Mouse (Mus musculus) gastrocnemius, postnatal 4 days (tissue): Measurements from ENCODE around the gene Gm13889. TPM values are rescaled to one million over a fixed set of nuclear protein-coding genes. Genes with fewer than 3 reads are reported as not detected.
A peak's percentile ranks its signal among the peaks of the same experiment; 100 is the strongest.

Source experiments
- DNase-seq, 2 experiments: peaks; one replicate each; pipeline ENCODE4 v3.0.0; 2021 to 2022; ENCODE audit warnings: low spot score in 2 of 2, mixed read lengths in 2 of 2
- total RNA-seq, 2 experiments: library from RNA; stranded (reverse); gene quantifications; 2 replicates each; pipeline ENCODE4 v1.2.3; 2021

The Gm13889 gene
- total RNA-seq, 2 experiments from 2014 or later = 29.8 to 35.1 TPM

DNA sequence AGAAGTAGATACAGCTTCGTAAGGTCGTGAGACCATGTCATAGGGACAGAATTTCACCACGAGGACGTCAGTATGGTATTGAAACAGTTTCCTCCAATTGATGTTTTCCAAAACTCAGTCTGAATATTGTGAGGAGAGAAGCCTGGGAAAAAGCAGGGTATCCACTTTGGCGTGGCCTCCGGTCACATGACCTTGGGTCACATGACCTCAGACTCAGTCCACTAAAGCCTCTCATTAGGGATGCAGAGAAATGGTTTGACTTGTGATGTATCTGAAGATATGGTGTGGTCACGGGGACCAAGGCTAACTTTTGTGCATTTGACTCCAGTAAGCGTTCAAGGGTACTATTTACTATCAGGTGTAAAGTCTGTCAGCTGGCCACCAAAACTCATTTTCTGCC lies 2.3 kb upstream of the Gm13889 start:
- no peak for DNase-seq

DNA sequence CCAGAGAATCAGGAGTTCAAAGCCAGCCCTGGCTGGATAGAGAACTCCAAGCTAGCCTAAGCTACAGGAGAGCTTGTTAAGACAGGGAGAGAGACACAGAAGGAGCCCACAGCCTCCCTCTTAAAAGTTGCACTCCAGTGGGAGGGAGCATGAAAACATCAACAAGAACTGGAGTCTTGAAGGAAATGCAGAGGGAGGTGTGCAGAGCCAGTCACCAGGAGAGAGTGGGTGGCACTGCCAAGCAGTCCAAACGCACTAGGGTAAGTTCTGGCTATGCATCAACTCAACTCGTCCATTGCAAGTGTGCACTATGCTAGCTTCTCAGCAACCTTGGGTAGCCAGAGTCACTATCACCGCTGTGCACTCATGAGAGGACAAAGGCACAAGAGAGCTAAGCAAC lies 1.2 kb upstream of the Gm13889 start:
- no peak for DNase-seq

DNA sequence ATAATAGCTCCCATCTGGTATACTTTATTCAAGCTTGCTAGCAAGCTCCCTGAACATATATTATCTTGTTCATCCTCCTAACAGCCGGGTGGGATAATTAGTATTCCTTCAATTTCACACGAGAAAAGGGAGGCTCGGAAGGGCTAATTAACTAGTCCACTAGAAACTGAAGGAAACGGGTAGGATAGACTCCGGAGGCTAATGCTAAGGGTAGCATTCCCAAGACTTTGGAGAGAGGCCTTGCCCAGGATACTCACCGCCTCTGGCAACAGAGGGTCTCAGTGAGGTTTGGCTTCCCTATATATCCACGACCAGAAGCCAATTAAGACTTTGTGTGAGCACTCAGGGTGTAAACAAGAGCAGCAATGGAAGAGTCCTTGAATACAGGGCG lies 779 bp upstream of the Gm13889 start:
- DNase-seq = no peak

DNA sequence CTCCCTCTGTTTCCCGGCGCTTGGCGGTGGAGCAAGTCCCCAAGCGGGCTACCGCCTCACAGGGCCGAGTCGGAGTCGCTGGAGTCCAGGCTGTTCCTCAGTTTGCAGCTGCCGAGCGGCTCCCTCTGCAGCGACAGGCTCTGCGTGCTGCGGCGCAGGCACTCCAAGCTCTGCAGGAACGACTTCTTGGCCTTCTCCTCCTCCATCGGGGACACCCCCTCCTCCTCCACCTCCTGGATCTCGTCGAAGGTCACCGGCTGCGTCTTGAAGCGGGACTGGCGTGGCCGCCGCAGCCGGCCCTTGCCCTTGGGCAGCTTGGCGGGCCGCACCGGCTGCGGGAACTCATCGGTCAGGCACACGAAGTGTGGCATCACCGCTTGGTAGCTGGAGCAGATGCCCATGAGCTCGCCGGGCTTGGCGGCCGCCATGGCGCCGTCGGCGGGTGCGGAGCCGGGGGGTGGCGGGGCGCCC lies 635 bp downstream of the Gm13889 start:
- DNase-seq = peak in 1 of 2 experiments; percentile 56

DNA sequence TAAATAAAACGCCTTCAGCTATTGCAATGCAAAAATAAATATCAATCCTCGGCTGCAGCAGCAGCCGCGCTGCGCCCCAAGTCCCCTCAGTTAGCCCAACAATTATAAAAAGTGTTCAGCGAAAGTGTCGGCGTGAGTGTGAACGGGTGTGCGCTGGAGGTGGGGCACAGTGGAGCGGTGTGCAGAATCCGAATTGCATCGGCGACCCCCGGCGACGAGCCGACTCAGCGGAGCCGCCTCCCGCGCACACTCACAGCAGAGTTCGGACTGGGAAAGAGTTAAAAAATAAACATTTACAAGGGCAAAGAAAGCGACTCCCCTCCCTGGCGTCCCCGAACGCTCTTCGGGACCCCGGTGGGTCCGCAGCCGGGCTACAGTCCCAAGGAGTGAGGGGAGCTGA lies 1.1 kb downstream of the Gm13889 start:
- DNase-seq = no peak

DNA sequence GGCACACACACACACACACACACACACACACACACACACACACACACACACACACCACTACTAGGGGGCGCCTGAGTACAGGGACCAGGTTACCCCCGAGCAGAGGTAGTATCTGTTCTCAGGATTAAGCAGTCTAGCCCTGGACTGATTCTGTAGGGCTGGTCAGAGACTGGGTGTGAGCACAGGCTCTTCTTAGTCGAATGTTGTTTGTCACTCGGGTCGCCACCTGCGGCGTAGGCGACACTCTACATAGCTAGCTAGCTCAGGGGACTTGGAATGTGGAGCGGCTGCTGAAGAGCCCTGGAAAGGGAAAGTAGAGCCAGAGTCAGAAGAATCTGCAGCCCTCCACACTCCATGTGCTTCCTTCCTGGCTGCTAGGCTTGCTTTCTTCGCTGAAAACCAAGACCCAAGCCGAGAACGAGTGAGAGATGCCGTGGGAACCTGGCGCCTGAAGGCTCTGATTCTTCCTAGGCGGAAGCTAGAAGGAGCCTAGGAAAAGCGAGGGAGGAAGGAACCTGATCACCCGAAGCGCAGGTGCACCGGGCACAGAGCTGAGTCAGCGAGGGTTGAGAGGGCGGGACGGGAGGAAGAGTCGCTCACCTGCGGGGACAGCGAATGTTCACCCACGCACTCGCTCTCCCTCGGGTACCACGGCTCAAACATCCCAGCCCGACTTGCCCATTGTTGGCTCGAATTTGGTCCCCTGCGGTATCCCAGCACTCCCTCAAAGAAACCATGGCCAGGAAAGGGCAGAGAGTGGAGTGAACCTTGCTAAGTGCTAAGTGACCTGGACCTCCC lies 2.0 kb downstream of the Gm13889 start:
- no peak for DNase-seq

DNA sequence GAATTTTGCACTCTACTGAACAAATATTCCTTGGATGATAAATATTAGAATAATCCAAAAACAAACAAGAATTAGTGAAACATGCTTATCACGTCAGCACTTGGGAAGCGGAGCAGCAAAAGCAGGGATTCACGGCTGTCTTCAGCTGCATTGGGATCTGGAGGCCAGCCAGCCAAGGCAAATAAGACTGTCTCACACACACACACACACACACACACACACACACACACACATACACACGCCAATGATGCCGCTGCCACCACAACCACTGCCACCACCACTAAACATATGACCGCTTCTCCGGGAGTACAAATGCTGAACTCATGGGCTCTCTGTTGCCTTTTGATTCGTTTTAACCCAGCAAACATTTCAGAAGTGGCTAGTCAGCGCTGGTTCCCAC lies 3.3 kb downstream of the Gm13889 start:
- DNase-seq = no peak

DNA sequence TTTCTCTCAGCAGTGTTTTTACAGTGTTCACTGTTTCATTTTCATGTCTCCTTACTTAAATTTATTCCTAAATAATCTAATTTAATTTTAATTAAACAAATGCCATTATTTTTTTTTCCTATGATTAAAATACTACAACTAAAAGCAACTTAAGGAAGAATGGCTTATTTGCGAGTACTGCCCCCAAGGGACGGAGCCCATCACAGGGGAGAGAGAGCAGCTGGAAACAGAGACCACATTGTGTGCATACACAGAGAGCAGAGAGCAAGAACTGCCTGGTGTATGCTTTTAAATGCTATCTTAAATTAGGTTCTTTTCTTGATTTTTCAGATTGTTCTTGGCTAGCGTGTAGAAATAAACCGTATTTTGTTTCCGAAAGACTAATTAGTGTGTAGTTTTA lies 10.0 kb downstream of the Gm13889 start:
- no peak for DNase-seq

DNA sequence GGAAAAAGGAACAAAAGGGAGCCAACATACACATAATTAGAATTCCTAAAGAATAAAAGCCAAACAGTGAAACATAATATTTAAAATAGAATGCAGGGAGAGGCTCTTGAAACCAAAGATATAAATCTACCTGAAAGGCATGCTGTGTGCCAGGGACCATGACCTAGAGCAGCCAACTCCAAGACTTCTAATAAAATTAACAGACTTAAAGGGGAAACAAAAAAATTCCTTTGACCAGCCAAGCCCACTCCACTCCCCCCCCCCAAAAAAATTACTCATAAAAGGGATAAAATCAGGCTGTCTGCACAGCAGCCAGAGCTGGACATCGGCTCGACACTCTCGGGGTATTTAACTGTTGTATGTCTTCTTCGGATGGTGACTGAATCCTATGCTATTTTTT lies 12.1 kb downstream of the Gm13889 start:
- no peak for DNase-seq

DNA sequence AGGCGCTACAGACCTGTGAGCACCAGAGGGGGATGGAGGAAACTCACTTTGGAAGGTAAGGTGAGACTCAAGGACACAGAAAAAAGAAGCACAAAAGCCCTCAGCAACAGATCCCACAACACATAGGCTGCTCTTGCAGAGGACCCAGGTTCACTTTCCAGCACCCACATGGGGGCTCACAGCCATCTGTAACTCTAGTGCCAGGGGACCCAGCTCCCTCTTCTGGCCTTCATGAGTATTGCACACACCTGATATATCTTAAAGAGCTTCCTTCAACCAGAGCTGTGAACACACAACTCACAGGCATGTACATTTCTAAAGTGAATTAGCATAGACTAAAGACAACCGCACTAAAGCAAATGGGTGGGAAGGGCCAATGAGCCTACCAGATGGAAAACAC lies 12.9 kb downstream of the Gm13889 start:
- DNase-seq = no peak

DNA sequence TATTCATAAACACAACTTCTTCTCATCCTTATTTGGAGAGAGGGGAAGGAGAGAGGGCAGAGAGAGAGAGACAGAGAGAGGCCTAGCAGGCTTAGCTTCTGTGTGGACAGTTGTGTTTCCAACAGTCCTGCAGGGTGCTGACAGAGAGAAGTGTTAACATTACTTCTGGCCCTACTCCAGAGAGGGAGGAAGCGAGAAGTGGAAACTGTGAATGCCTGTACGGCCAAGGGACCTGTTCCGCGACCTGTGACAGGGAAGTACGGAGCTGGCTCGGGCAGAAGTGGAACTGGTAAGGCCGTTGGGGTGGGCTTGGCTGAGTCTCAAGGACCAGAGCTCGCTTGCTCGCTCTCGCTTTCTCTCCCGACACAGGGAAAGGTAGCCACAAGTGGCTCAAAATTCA lies 15.3 kb downstream of the Gm13889 start:
- no peak for DNase-seq

DNA sequence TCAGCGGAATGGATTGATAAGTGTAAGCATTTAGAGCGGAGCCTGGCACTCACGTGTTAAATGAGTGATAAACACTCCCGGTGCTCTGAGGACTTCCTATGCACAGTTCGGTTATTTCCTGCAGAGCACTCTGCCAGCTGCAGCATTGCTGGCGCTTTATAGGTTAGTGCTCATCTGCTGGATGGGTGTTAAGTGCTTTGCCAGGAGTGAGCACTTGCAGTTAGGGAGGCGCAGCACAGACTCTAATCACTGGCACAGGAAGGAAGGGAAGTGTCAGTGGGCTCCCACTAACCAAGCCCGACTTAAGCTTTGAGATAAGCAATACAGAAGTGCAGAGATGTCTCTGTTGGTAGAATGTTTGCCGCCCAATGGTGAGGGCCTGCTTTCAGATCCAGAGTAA lies 18.5 kb downstream of the Gm13889 start:
- DNase-seq = no peak

DNA sequence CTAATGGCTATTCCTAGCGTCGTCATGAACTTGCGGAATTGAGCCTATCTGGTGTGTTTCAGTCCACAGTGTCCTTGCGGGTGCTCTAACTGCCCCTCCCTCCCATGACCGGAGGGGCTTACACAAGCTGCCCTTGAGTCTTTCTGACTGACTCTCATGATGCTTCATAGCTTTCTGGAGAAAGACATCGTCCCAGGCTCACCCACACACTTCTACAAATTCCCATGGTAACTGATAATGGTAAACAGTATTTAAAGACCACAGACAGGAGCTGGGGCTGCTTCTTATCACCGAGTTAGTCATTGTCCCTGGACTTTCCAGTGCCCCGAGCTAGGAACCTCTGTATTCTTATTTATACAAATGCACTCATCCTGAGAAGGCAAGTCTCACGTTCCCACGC lies 28.1 kb downstream of the Gm13889 start:
- no peak for DNase-seq

DNA sequence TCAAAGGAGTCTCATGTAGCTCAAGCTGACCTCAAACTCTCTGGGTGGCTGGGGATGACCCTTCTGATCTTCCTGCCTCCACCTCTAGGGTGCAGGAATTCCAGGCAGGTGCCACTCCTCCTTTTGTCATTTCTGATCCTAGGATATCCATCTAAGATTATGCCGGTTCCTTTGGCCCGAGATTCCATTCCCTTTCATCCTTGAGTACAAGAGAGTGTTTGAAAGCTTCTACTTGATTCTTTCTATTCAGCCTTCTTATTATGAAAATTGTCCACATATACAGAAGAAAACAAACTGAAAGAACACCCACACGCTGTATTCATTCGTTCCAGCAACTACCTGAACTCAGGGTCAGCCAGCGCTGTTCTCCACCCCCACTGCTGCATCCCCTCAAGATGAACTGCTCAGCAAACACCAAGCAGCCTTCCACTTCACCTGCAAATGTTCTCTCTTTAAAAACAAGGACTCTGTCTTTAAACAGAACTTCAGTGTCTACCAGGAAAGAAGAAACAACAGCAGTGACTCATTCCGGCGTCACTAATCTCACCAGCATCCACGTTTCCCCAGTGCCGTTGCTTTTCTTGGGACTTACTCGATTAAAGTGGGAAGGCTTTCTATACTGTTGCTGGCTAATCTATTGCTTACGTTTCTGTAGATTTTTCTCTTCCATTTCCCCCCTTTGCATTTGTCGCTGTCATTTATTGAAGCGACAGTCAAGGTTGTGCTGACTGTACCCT lies 29.1 kb downstream of the Gm13889 start:
- DNase-seq = no peak

DNA sequence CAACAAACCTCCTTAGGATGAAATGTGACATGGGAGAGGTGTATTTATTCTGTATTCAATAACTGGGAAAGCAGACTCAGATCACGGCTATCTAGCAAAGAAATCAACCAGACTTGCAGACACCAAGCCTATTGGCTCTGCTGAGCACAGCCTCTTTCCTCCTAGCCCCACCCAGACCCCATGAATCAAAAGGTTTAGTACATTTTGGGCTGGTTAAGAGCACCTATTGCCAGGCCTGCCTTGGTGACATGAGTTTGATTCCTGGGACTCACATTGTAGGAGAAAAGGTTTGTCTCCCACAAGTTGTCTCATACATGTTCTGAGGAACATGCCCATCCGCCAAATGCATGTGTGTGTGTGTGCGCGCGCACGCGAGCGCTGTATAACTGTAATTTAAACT lies 30.9 kb downstream of the Gm13889 start:
- DNase-seq = no peak

DNA sequence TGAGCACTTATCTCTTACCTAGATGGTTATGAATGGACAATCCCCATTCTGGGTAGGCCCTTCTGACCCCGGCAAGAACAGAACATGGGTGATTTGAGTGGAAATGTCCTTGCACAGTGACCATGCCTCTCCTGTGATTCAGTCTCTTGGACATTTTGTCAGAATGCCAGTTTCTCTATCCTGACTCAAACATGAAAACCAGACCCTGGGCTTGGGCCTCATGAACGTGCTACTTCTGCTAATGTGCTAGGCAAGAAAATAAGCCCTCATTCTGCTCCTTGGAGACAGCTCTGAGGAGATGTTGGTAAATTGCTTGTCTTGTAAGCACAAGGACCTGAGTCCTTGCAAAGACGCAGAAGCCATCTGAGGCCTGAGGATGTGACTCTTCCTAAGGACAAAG lies 37.9 kb downstream of the Gm13889 start:
- DNase-seq = no peak

DNA sequence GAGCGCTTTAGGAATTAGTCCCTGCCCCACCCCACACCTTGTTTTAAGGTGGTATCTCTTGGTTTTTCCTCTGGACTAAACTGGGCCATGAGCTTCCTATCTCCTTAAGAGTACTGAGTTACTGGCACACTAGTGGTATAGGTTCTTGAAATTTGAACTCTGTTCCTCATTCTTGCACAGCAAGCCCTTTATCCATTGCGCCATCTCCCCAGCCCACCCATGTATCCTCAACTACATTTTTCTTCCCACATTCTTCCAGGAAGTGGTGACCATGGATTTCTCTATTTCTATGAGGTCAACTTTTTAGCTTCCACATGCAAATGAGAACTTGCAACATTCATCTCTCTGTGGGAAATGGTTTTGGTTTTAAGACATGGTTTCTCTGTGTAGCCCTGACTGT lies 43.4 kb downstream of the Gm13889 start:
- no peak for DNase-seq

DNA sequence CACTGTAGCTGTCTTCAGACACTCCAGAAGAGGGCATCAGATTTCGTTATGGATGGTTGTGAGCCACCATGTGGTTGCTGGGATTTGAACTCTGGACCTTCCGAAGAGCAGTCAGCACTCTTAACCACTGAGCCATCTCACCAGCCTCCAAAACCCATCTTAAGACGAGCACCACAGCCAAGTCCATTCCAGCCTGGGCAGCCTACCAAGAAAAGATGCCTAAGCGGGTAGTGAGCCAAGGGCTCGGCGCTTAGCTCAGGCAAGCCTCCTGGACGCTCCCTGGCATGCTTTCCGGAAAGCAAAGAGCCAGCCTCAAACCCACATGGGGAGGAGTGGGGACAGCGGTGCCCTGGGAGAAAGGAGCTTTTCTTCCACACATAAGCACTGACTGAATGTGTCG lies 45.1 kb downstream of the Gm13889 start:
- peak in 1 of 2 experiments; percentile 19 for DNase-seq

DNA sequence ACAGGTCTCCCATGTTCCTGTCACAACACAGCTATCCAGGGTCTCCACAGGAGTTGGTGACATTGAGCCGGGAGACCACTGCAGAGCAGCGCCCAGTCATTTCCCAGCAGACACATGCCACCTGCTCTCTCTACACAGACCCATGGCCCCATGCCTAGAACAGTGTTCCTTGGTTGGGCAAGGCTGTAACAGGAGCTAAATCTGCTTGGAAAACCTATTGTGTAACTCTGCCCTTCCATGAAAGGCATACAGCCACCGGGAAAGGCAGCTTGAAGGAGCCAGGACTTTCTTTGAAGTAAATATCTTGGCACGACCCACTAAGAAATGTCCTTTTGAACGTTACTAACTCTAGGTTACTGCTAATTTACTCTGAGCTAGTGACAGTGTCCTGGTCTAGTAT lies 47.3 kb downstream of the Gm13889 start:
- DNase-seq = no peak

DNA sequence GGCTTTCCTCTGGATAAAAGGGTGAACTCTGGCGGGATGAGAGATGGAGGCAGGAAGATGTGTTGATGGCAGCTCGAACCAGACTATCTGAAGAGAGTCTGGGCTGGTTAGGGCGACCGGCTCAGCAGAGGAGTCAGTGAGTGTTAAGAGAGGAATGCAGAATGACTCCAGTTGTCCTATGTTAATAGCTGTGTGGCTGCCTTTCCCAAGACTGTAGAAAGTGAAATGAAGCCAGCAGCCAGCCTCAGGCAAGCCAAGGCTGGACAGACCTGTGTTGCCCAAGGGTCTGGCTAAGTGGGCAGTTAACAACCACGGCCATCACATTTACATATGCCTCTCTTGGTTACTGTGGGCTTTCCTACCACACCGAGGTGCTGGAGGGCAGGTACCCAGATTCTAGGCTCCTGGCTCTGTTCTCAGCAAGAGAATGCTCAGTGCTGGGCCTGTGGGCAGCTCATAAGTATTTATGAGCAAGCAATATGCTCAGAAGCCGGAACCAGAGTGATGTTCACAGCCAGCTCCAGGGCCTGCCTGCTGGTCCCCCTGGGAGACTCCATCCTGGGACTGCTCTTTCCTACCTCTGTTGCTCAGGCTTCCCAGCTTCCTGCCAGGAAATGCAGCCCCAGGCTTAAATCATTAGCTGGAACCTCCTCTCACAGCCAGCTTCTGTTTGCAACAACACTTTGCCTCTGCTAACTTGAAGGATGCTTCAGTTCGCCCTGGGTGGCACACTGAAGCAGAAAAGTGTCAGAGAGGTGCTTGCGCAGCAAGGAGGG lies 49.3 kb downstream of the Gm13889 start:
- DNase-seq = no peak

DNA sequence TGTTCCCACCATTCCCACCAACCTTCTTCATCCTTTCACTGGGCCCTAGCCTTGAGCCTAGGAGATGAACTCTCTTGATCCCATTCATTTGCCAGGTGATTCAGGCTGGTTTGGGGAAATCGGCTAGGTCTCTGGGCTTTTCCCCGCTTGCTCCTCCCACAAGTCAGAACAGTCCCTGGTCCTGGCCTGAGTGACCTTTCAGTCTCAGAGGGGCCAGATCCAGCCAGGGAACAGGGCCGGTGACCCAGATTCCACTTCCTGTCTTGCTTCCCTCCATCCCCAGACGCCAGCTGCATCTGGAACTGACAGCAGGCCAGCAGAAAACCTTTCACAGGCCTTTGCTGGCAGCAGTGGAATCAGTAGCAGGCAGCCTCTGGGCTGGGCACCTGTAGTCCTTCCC lies 50.7 kb downstream of the Gm13889 start:
- peak in 1 of 2 experiments; percentile 32 for DNase-seq
